Mouse (Mus musculus) lung, embryonic 16.5 days (tissue): Measurements from ENCODE around the gene Pip5k1b. TPM values are rescaled to one million over a fixed set of nuclear protein-coding genes. Genes with fewer than 3 reads are reported as not detected.
A peak's percentile ranks its signal among the peaks of the same experiment; 100 is the strongest.

Source experiments
- ATAC-seq: fragments of 200-750 bp; cut with Nextera tagmentation; 2 replicates; pipeline ENCODE4 v1.8.0; 2017; ENCODE audit warnings: low read depth, mild to moderate bottlenecking, moderate library complexity
- H3K27ac ChIP-seq: fragments of 300-500 bp; sonication (generic); 2 replicates; pipeline ENCODE4 v1.5.1; 2014; ENCODE audit warnings: mild to moderate bottlenecking, control low read depth, low read length
- H3K27me3 ChIP-seq: fragments of 300-500 bp; sonication (generic); 2 replicates; pipeline ENCODE4 v1.6.1; 2014; ENCODE audit warnings: low read depth, low read length, mixed read lengths; ENCODE audit not compliant: control insufficient read depth, insufficient read depth
- H3K36me3 ChIP-seq: fragments of 300-500 bp; sonication (generic); 2 replicates; pipeline ENCODE4 v1.6.1; 2014; ENCODE audit warnings: low read length; ENCODE audit not compliant: control insufficient read depth, insufficient read depth
- H3K4me1 ChIP-seq: fragments of 300-500 bp; sonication (generic); replicated peaks from 2 replicates; pipeline ENCODE4 v1.6.1; 2014; ENCODE audit warnings: low read length, mixed read lengths; ENCODE audit not compliant: control insufficient read depth, insufficient read depth
- H3K4me2 ChIP-seq: fragments of 300-500 bp; sonication (generic); 2 replicates; pipeline ENCODE4 v1.6.1; 2014; ENCODE audit warnings: low read depth, low read length, control low read depth
- H3K4me3 ChIP-seq: fragments of 300-500 bp; sonication (generic); 2 replicates; pipeline ENCODE4 v1.5.1; 2014; ENCODE audit warnings: mild to moderate bottlenecking, low read length, control low read depth
- H3K9ac ChIP-seq: fragments of 300-500 bp; sonication (generic); 2 replicates; pipeline ENCODE4 v1.6.1; 2014; ENCODE audit warnings: low read length, control low read depth
- H3K9me3 ChIP-seq: fragments of 300-500 bp; sonication (generic); 2 replicates; pipeline ENCODE4 v1.6.1; 2016; ENCODE audit warnings: low read length; ENCODE audit not compliant: control insufficient read depth
- WGBS: fragments of 180-500 bp; shearing (Covaris S2); extraction: QIAGEN DNeasy Blood & Tissue Kit; methylation state at CpG from one replicate; pipeline ENCODE4 v1.1.7; 2014; 5-methylcytosine and 5-hydroxymethylcytosine counted together
- polyA plus RNA-seq: library from polyadenylated mRNA; unstranded; fragments of >200 nt; fragmentation: Nextera tagmentation; extraction: Ambion mirVana; gene quantifications from 2 replicates; pipeline ENCODE4 v1.2.1, GENCODE M21; 2015

Pip5k1b gene
- polyA plus RNA-seq, 1 experiment from 2014 or later: 3.8 TPM

GRCm38 (mm10) chr19:24264991-24265390 is 290.7 kb downstream of the Pip5k1b start:
- Histone ChIP-seq H3K36me3 (no peaks in the 10 kb centered on the region; the same call in 1 of the 2 replicates), H3K9ac (no peak overlapping the region), H3K27me3 (no peaks in the 10 kb centered on the region), H3K9me3 (no peaks in the 10 kb centered on the region), H3K27ac (no peak overlapping the region), H3K4me3 (no peak overlapping the region), H3K4me1 (no peaks in the 10 kb centered on the region), H3K4me2 (no peak overlapping the region)
- peak; percentile 77 for ATAC-seq
- WGBS: 28% methylated on average over 7 of the region's 7 CpGs

GRCm38 (mm10) chr19:24262736-24263135 is 292.9 kb downstream of the Pip5k1b start:
- peaks cover 9% of the 10 kb centered on the region for H3K4me1 ChIP-seq
- no peaks in the 10 kb centered on the region for H3K27me3 ChIP-seq
- no peak overlapping the region for H3K9ac ChIP-seq
- H3K9me3 ChIP-seq: no peaks in the 10 kb centered on the region
- H3K4me3 ChIP-seq: no peak overlapping the region
- WGBS: 86% methylated on average over 14 of the region's 14 CpGs
- H3K4me2 ChIP-seq: no peak overlapping the region
- H3K36me3 ChIP-seq: no peaks in the 10 kb centered on the region; the same call in 1 of the 2 replicates
- no peak overlapping the region for H3K27ac ChIP-seq
- no peak for ATAC-seq

- Histone ChIP-seq H3K27me3 (no peaks in the 10 kb centered on the region), H3K27ac (peak overlapping the region; percentile 50), H3K4me3 (no peak overlapping the region), H3K36me3 (no peaks in the 10 kb centered on the region), H3K4me1 (peaks cover 9% of the 10 kb centered on the region), H3K9me3 (no peaks in the 10 kb centered on the region), H3K9ac (no peak overlapping the region), H3K4me2 (no peak overlapping the region)
- WGBS: 56% methylated on average over 12 of the region's 12 CpGs
- peak; percentile 71 for ATAC-seq
Observed at GRCm38 (mm10) chr19:24259390-24260351, 296.0 kb downstream of the Pip5k1b start.

GRCm38 (mm10) chr19:24258368-24258767 is 297.3 kb downstream of the Pip5k1b start:
- H3K27ac ChIP-seq: peak overlapping the region; percentile 71
- H3K36me3 ChIP-seq: no peaks in the 10 kb centered on the region
- ATAC-seq: peak; percentile 79

GRCm38 (mm10) chr19:24257962-24258361 is 297.7 kb downstream of the Pip5k1b start:
- no peak overlapping the region for H3K4me2 ChIP-seq
- H3K4me1 ChIP-seq: peaks cover 15% of the 10 kb centered on the region
- peak; percentile 60; the same call in 1 of the 2 replicates for ATAC-seq
- H3K36me3 ChIP-seq: no peaks in the 10 kb centered on the region
- no peaks in the 10 kb centered on the region for H3K9me3 ChIP-seq
- 53% methylated on average over 6 of the region's 6 CpGs for WGBS
- no peak overlapping the region for H3K9ac ChIP-seq
- no peaks in the 10 kb centered on the region for H3K27me3 ChIP-seq
- H3K27ac ChIP-seq: peak overlapping the region; percentile 71
- H3K4me3 ChIP-seq: no peak overlapping the region

More at GRCm38 (mm10) chr19:24258368-24258767, 297.3 kb downstream of the Pip5k1b start:
- H3K9me3 ChIP-seq: no peaks in the 10 kb centered on the region
- H3K4me2 ChIP-seq: no peak overlapping the region
- no peak overlapping the region for H3K9ac ChIP-seq
- peaks cover 15% of the 10 kb centered on the region for H3K4me1 ChIP-seq
- no peaks in the 10 kb centered on the region for H3K27me3 ChIP-seq
- H3K4me3 ChIP-seq: no peak overlapping the region
- 12% methylated on average over 5 of the region's 5 CpGs for WGBS

- Histone ChIP-seq H3K4me2 (no peak overlapping the region), H3K27me3 (no peaks in the 10 kb centered on the region), H3K9me3 (no peaks in the 10 kb centered on the region), H3K27ac (peak overlapping the region; percentile 50; the same call in 1 of the 2 replicates), H3K4me1 (peaks cover 24% of the 10 kb centered on the region), H3K4me3 (no peak overlapping the region), H3K36me3 (no peaks in the 10 kb centered on the region), H3K9ac (no peak overlapping the region)
- ATAC-seq: no peak
- WGBS: 17% methylated on average over 9 of the region's 9 CpGs
Observed at GRCm38 (mm10) chr19:24253657-24254260, 301.9 kb downstream of the Pip5k1b start.

- peak overlapping the region; percentile 18; the same call in 1 of the 2 replicates for H3K9ac ChIP-seq
- H3K4me2 ChIP-seq: peak overlapping the region; percentile 20; the same call in 1 of the 2 replicates
- no peak overlapping the region for H3K4me3 ChIP-seq
- H3K4me1 ChIP-seq: peaks cover 19% of the 10 kb centered on the region
- no peaks in the 10 kb centered on the region for H3K9me3 ChIP-seq
- no peaks in the 10 kb centered on the region for H3K36me3 ChIP-seq
- peak overlapping the region; percentile 75 for H3K27ac ChIP-seq
- H3K27me3 ChIP-seq: no peaks in the 10 kb centered on the region
- ATAC-seq: peak; percentile 86
- 6% methylated on average over 6 of the region's 6 CpGs for WGBS
Observed at GRCm38 (mm10) chr19:24251869-24252268, 303.8 kb downstream of the Pip5k1b start.
